Mouse (Mus musculus): ENCODE measurements around the gene Gipc3.

The Gipc3 gene

DNA sequence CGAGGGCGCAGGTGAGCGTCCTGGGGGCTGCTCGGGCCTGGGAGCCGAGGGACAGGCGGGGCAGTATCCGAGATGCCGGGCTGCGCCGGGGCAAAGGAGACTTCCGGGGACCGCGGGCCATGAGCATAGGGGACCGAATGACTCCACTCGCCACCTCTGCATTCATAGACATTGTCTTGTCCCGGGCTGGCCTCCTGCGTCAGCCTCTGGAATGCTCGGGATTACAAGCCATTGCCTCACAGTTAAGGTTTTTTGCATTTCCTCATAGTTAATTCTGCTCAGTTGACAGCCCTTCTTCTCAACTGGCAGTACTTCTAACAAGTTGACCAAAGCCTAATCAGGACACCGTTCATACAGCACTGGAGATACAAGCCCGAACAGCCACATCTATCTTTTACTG, 21.6 kb downstream of the Gipc3 start:
- DNase-seq (ENCODE audit: low read depth, low spot score): no peak

DNA sequence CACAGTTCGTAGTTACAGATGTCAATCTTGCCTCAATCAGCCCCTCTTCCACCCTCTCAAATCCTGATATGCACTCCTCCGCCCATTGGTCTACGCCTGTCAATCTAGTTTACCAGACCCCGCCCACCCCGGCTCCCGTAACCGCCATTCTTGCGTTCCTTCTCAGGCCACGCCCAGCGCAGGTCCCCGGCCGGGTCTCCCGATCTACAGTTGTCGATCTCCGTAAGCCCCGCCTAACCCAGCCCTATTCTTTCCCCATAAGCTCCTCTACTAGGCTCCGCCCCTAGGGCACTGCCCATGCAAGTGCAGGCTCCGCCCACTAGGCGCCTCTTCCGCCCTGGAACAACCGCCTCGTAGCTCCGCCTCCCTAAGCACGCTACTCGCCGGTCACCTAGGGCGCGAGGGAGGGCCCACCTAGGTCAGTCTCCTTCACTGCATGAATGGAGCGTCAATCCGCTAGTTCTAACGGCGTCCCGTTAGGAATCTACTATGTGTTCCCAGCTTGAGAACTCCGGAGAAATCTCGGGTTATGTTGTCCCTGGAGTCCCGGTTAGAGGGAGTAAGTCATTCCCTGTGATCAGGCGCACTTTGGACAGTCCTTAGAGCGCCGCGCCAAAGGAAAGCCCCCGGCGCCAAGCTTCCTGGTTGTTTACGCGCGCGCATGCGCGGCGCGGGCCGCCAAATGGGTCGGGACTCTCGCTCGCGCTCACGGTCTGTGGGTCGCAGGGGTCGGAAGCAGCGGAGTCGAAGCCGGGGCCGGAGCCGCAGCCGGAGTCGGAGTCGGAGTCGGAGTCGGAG, 22.3 kb downstream of the Gipc3 start, which contains the start of gene Cactin:
Gene Cactin (plus strand): TSS at position 554 of the 798 bp plus-strand sequence.
- DNase-seq (ENCODE audit: low read depth, low spot score): peak; percentile 100

DNA sequence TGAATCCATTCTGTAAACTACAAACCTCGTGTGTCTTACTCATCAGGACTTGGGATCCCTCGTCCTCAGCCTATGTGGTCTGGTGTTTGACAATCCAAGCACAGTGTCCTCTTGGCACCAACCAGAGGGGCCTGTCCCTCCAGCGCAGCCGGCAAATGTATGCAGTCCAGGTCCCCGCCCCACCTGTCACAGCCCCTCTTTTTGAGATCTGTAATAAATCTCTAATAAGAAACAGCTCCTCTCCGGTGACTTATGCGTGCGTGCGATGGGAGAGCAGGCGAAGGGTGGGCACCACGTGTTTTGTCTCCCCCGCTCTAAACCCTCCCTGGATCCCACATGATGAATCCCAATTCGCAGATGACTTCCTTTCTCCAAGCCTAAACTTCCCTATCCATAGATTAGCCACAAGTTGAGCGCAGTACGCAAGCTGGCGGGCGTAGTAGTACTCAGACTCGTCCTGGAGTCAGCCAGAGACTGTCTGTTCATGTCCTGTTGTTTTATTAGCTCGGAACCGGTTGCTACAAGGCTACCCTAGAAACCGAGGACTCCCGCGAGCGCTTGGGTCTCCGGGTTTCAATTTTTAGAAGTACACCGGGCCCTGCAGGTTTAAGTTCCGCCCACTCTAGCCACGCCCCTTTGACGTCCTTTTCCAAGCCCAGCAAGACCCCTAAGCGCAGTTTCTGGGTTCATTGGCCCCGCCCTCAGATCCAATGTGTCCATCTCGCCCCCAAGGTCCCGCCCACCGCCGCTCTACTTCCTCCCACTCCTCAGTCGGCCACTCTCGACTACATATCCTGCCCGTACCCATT, 23.1 kb downstream of the Gipc3 start:
- DNase-seq (ENCODE audit: low read depth, low spot score): peak; percentile 100

DNA sequence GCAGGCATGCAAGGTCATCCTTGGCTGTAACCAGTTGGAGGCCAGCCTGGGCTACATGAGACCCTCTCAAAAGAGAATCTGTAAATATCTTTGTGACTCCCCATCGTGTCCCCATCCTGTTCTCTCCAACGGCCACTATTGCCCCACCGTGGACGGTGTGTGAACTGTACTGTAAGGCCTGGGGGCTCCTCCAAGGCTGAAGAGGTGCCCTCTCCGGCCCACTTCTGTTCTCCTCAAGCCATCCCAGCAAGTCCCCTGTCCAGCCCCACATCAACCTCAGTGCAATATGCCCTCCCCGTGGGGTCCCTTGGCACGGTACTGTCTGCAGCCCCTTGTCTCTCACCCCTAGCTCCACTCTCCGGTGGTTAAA, 23.8 kb downstream of the Gipc3 start:
- DNase-seq (ENCODE audit: low read depth, low spot score): no peak

DNA sequence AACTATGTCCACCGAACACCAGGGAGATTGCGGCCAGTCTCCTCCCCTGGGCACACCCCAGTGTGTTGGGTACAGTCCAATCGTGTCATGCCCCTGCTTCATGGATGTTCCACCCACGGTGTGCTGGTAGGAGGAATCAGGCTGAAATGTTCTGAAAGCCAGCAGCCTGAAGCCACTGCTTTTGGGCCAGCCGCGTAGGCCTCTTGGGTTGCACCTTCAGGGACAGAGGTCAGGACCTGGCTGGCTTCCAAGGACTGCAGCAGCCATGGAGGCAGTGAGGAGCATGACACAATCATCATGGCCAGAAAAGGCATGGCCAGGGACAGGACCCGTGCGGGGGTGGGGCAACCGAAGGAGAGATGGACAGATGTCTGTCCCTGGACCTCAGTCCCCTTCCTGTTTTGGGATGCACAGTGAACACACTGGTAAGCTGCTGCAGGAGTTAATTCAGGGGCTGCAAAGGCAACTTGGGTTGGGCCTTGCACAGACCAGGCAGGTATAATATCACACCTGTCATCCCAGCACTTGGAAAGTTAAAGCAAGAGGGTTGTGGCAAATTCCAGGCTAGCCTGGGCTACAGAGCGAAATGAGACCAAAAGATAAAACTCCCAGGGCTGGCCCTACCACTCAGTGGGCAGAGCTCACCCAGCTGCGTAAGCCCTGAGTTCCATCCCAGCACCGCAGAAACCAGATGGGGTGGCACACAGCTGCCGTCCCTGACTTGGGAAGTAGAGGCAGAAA, 24.3 kb downstream of the Gipc3 start:
- no peak for DNase-seq (ENCODE audit: low read depth, low spot score)

DNA sequence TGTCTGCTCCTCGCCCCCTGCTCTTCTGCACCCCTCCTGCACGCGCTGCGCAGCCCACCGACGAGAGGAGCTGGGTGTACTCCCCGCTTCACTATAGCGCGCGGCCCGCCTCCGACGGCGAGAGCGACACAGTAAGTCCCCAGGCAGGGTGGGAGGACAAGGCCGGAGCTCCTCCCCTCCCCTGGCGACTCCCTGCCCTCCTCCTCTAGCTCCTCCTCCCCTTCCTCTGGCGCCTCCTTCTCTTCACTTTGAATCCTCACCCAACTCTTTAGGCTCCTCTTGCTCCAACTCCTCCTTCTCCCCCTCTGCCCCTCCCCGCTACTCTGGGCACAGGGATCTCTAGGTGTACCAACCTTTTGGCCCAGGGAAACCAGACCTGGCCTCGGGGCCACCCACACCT, 25.8 kb downstream of the Gipc3 start:
- DNase-seq (ENCODE audit: low read depth, low spot score): peak; percentile 94

DNA sequence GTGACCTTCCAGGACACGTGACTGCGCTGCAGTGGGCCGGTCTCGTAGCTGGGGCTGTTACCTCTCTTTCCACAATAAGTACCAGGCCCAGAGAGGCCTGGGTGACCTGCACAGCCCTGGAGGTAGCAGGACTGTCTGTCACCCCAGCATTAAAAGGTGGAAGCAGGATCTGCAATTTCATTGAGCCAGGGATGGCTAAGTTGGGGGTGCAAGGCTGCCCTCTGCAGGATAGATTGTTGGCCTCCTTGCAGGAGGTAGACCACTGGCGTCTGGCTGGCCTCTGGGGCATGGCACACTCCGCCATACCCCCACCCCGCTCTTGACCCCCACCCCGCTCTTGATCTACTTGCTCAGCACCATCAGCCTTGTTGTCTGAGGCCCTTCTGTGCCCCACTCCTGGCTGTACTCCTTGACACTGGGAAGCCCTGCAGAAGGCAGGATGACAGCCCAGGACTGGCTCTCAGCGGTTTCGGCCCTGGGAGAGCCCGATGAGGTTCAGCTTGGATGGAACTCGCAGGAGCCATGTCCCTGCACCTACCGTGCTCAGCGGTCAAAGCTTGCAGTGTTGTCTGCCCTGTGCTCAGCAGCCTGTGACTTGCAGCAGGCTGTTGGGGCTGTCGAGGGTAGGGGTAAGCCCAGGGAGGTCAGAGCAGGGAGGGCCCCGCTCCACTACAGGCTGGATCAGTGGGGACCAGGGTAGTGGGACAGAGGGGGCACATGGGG, 26.6 kb downstream of the Gipc3 start:
- no peak for DNase-seq (ENCODE audit: low read depth, low spot score)

DNA sequence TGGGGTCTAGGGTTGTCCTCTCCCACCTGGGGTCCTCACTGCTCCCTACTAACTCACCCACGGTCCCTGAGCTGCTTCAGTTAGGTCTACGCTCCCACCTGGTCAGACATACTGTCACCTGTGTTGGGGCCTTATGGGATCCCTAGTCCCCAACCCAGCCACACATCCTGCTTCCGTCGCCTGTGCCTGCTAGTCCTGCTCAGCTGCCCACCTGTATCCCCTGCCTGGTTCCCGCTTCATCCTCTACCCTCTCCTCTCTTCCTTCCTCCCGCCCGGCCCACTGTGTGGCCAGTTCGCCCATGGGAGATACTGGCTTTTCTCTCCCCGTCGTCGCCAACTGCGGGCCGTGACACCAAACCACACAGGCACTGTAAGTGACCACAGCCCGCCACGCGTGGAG, 27.5 kb downstream of the Gipc3 start:
- no peak for DNase-seq (ENCODE audit: low read depth, low spot score)

DNA sequence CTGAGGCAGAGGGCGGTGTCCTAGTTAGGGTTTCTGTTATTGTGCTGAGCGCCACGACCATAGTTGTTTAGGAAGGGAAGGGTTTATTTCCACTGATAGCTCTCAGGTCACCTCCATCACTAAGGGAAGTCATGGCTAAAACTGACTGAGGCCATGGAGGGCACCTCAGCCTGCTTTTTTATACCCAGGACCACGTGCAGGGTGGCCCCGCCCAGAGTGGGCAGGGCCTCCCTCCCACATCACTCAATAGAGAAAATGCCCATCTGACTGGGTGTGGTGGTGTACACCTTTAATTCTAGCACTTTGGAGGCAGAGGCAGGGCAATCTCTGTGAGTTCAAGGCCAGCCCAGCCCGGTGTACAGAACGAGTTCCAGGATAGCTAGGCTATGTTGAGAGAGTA, 28.9 kb downstream of the Gipc3 start:
- DNase-seq (ENCODE audit: low read depth, low spot score): peak; percentile 46

DNA sequence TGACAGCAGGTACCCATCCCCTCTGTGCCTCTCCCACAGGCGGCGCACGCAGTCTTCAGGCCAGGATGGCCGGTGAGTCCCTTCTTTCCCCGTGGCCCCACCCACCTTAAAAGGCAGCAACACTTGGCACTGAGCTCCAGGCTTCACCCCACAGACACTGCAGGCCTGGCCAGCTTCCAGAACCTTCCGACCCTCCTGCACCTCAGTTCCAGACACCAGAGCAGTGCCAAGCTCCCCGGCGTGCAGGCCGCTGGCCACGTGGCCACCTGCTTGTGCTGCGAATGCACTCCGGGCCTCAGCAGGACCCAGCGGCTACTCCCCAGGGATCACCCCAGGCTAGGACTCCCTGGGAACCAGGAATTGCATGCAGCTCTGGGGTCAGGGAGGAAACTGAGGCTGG, 29.5 kb downstream of the Gipc3 start:
- DNase-seq (ENCODE audit: low read depth, low spot score): no peak

DNA sequence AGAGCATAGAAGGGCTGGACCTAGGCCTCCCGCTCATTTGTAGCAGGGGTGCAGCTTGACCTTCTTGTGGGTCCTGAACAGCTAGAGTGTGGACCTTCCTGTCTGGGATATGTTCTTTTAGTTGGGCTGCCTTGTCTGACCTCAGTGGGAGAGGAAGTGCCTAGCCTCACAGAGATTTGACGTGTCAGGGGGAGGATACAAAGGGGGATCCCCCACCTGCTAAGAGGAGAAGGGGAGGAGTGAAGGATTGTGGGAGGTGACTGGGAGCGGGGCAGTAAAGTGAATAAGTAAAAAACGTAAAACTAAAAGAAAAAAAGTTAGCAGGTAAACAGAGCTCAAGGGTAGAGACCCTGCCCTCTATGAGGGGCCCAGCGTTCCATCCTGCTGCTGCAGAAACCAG, 33.5 kb downstream of the Gipc3 start:
- DNase-seq (ENCODE audit: low read depth, low spot score): no peak

DNA sequence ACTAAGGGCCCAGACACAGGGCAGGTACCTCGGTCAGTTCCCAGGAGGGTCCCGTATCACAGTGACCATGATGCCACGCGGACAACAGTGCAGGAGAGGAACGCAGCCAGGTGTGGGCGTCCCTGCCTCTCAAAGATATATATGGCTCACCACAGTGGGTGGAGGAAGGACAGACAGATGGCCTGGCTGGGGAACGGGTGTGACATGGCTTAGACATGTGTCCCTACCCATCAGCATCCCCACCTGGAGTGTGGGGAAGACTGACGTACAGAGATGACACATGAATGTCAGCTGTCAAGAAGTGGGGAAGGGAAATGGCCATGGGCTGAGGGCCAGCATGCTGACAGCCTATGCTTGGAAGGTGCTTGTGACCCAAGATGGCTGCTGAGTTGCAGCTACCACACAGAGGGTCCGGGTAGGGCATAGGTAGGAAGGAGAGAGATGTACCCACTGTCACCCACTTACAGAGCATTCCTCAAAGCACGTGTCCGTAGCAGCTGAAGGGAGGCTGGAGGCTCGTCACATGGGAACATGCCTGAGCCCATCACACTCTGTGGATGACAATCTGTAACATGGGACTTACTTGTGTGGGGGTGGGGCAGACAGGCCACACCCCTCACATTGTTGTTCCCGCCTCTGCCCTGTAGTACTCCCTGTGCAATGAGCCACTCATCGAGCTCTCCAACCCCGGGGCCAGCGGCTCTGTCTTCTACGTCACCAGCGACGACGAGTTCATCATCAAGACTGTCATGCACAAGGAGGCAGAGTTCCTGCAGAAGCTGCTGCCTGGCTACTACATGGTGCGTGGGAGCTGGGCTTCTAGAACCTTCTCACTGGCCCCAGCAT, 36.0 kb downstream of the Gipc3 start:
- peak; percentile 52 for DNase-seq (ENCODE audit: low read depth, low spot score)

DNA sequence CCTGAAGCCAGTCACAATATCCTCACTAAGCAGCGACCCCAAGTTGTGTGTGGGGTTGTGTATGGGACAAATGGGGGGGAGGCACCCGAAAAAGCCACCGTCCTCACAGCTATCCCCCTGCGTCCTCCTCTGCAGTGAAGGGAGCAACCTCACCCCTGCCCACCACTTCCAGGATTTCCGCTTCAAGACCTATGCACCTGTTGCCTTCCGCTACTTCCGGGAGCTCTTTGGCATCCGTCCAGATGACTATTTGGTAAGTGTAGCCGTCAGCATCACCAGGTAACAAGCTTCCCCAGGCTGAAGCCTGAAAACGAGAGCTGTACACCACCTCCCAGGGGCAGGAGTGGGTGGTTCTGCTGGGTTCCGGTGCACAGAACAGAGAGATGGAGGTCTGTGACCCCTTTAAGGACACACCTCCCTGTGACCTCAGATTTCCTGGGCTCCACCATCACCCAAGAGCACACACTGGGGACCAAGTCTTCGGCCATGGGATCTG, 36.8 kb downstream of the Gipc3 start:
- no peak for DNase-seq (ENCODE audit: low read depth, low spot score)

DNA sequence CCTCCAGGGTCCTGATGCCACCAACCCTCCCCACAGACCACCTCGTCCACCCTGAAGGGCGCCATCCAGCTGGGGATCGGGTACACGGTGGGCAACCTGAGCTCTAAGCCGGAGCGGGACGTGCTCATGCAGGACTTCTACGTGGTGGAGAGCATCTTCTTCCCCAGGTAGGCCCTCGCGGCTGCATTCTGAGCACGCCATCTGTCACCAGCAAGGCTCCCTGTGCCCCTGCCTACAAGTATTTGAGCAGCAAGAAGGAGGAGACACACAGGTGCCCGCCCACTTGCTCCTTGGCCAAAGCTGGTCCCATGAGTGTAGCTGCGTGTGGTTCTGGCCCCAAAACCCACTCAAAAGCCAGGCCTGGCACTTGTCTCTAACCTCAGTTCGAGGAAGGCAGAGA, 37.4 kb downstream of the Gipc3 start:
- no peak for DNase-seq (ENCODE audit: low read depth, low spot score)

DNA sequence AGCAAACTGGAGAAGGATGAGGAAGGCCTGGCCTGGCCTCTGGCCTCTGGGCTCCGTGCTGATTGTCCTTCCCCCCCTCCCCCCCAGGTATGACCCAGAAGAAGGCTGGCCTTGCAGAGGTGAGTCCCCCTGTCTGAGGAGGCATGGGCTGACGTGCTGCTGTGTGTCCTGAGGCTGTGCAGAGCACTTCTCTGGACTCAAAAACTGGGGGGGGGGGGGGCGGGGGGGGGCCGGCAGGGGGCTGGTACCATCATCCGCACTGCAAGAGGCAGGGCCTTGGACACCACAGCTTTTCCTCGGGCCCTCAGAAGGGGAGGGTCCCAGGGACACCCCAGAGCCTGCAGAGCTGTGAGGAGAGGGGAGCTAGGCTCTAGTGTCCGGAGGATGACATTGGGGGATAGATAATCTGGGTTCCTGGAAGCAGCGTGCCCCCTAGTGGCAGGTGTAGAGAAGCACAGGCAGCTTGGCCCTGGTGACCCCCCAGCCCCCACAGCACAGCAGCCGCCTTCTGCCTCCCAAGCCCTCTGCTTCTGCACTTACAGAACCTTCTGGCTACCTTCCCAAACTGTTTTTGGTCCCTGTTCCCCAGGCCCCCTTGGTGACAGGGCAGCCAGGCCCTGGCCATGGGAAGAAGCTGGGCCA, 38.3 kb downstream of the Gipc3 start:
- DNase-seq (ENCODE audit: low read depth, low spot score): peak; percentile 78

DNA sequence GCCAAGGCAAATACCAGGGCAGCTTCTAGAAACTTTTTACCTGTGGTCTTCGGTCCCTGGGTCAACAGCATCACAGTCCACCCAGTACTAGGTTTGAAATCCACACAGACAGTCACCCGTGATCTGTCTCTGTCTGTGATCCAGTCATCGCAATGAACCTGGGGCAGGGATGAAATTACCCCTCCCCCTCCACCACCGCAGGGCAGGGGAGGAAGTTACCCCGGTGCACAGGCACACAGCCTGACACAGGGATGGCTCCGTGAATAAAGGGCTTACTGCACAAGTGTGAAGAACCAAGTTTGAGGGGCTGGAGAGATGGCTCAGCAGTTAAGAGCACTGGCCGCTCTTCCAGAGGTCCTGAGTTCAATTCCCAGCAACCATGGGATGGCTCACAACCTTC, 39.3 kb downstream of the Gipc3 start:
- DNase-seq (ENCODE audit: low read depth, low spot score): no peak

DNA sequence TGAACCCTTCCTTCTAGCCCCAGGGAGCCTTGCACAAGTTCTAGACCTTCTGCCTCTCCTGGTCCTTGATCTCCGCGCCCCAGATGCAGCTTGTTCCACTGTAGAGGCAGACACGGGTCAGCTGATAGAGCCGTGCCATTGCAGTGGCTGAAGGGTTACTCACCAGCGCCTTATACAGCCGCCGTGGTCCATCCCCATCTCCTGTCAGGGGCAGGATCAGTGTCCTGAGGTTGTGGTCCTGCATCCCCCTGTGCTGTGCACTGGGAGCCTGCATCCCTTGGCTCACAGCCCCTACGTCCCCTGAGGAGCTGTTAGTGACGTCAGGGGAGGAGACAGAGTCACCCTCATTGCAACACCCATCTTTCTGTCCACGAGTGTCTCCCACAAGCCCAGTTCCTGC, 39.8 kb downstream of the Gipc3 start:
- DNase-seq (ENCODE audit: low read depth, low spot score): no peak

DNA sequence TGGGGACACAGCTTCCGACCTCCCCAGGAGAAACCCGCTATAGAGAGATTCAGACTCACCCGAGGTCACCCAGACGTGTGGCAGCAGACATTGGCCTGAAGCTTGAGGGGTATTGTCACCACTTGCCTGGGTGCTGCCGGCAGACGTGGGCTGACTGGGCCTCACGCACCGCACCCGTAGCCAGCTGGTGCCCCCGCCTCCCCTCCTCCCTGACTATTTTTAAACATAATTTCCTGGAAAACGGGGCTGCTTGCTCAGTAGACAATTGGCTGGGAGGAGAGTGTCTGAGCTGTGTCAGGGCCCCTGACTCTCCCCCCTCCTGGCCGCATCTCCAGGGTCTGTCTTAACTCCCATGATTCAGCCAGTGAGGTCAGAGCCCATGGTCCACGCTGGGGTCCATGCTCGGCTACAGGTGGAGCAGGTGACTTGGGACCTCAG, 40.3 kb downstream of the Gipc3 start:
- no peak for DNase-seq (ENCODE audit: low read depth, low spot score)

DNA sequence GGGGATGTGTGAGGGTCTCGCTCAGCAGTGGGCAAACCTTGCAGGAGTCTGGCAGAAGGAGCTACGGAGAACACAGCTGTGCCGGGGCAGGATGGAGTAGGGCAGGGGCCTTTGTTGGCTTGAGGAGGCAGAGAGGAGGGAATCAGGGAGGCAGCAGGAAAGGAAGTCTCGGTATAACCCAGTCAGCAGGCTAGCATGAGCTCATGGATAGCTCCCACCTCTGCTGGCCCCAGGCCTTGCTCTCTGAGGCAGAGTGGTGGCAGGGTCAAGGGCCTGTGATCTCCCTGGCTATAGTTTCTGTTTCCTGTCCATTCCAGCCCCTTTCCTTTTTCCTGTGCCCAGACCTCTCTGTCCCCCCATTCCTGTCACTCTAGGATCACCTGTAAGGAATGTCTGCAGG, 40.8 kb downstream of the Gipc3 start:
- DNase-seq (ENCODE audit: low read depth, low spot score): no peak

DNA sequence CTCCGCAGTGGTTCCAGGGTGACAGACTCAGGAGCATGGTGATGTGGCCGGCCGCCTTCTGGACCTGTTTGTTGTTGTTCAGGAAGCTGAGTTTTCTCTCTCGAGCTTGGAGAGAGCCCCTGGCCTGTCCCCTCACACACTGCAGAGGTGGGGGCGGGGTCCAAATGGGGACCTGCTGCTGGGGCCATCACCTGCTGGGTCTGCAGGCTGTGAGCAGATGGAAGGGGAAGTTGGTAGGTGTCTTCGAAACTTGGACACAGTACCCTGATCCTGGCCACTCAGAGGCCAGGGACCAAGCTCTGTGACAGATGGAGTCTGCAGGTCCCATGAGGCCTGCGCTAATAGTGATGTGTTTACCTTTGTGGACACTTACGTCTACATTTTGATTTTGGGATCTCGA, 41.7 kb downstream of the Gipc3 start:
- no peak for DNase-seq (ENCODE audit: low read depth, low spot score)
